Mouse (Mus musculus): ENCODE measurements around the gene Gli1. TPM values are rescaled to one million over a fixed set of nuclear protein-coding genes. Genes with fewer than 3 reads are reported as not detected.
A peak's percentile ranks its signal among the peaks of the same experiment; 100 is the strongest.

Gene Gli1
- polyA plus RNA-seq, 1 experiment, result 19.8 TPM

- no peaks in the 10 kb centered on the region for H3K9me3 ChIP-seq (replicated peaks; ENCODE audit: control insufficient read depth, insufficient read depth, low read length, poor library complexity, severe bottlenecking)
- H3K4me3 ChIP-seq (ENCODE audit: low read depth, low read length), result peak overlapping the region; percentile 56
- no peaks in the 10 kb centered on the region for H3K27me3 ChIP-seq (ENCODE audit: control insufficient read depth, insufficient read depth, low read length, poor library complexity, severe bottlenecking)
- H3K36me3 ChIP-seq (ENCODE audit: control insufficient read depth, insufficient read depth, low read length, poor library complexity, severe bottlenecking), result 0 out of 2 replicates have a peak, but pooled peaks cover 5% of the 10 kb centered on the region
- H3K27ac ChIP-seq (ENCODE audit: insufficient read depth, low read length), result no peak overlapping the region
- no peak for TF ChIP-seq CTCF (IDR thresholded peaks at IDR 0.05; ENCODE audit: low read depth, low read length)
- no peak for TF ChIP-seq POLR2A (IDR thresholded peaks at IDR 0.05; ENCODE audit: insufficient read depth, low read length)
- TF ChIP-seq EP300 (IDR thresholded peaks at IDR 0.05; ENCODE audit: insufficient read depth, low read depth, low read length), result no peak
- peak overlapping the region; percentile 75 for H3K9ac ChIP-seq (ENCODE audit: low read depth, poor library complexity, severe bottlenecking)
- H3K4me1 ChIP-seq (ENCODE audit: control insufficient read depth, insufficient read depth, low read length), result peaks cover 12% of the 10 kb centered on the region
These were observed 14.9 kb downstream of the Gli1 start for GRCm38 (mm10) chr10:127326828-127327227.

GRCm38 (mm10) chr10:127326017-127326801, 15.6 kb downstream of the Gli1 start:
- Histone ChIP-seq H3K9me3 (replicated peaks; ENCODE audit: control insufficient read depth, insufficient read depth, low read length, poor library complexity, severe bottlenecking) (no peaks in the 10 kb centered on the region), H3K4me3 (ENCODE audit: low read depth, low read length) (peak overlapping the region; percentile 56), H3K4me1 (ENCODE audit: control insufficient read depth, insufficient read depth, low read length) (peaks cover 12% of the 10 kb centered on the region), H3K36me3 (ENCODE audit: control insufficient read depth, insufficient read depth, low read length, poor library complexity, severe bottlenecking) (0 out of 2 replicates have a peak, but pooled peaks cover 5% of the 10 kb centered on the region), H3K27me3 (ENCODE audit: control insufficient read depth, insufficient read depth, low read length, poor library complexity, severe bottlenecking) (no peaks in the 10 kb centered on the region), H3K27ac (ENCODE audit: insufficient read depth, low read length) (no peak overlapping the region), H3K9ac (ENCODE audit: low read depth, poor library complexity, severe bottlenecking) (peak overlapping the region; percentile 75)
- TF ChIP-seq CTCF (IDR thresholded peaks at IDR 0.05; ENCODE audit: low read depth, low read length), result no peak
- TF ChIP-seq POLR2A (IDR thresholded peaks at IDR 0.05; ENCODE audit: insufficient read depth, low read length), result no peak
- no peak for TF ChIP-seq EP300 (IDR thresholded peaks at IDR 0.05; ENCODE audit: insufficient read depth, low read depth, low read length)

- H3K27ac ChIP-seq (ENCODE audit: insufficient read depth, low read length), result no peak overlapping the region
- H3K9ac ChIP-seq (ENCODE audit: low read depth, poor library complexity, severe bottlenecking), result peak overlapping the region; percentile 75
- peaks cover 12% of the 10 kb centered on the region for H3K4me1 ChIP-seq (ENCODE audit: control insufficient read depth, insufficient read depth, low read length)
- no peak for TF ChIP-seq EP300 (IDR thresholded peaks at IDR 0.05; ENCODE audit: insufficient read depth, low read depth, low read length)
- TF ChIP-seq CTCF (IDR thresholded peaks at IDR 0.05; ENCODE audit: low read depth, low read length), result no peak
- TF ChIP-seq POLR2A (IDR thresholded peaks at IDR 0.05; ENCODE audit: insufficient read depth, low read length), result no peak
- H3K9me3 ChIP-seq (replicated peaks; ENCODE audit: control insufficient read depth, insufficient read depth, low read length, poor library complexity, severe bottlenecking), result no peaks in the 10 kb centered on the region
- H3K36me3 ChIP-seq (ENCODE audit: control insufficient read depth, insufficient read depth, low read length, poor library complexity, severe bottlenecking), result no peaks in the 10 kb centered on the region
- H3K27me3 ChIP-seq (ENCODE audit: control insufficient read depth, insufficient read depth, low read length, poor library complexity, severe bottlenecking), result no peaks in the 10 kb centered on the region
- peak overlapping the region; percentile 56 for H3K4me3 ChIP-seq (ENCODE audit: low read depth, low read length)
These were observed 16.2 kb downstream of the Gli1 start for GRCm38 (mm10) chr10:127325454-127326016.

GRCm38 (mm10) chr10:127324495-127324894, 17.3 kb downstream of the Gli1 start:
- Histone ChIP-seq H3K27ac (ENCODE audit: insufficient read depth, low read length) (no peak overlapping the region), H3K9ac (ENCODE audit: low read depth, poor library complexity, severe bottlenecking) (no peak overlapping the region), H3K27me3 (ENCODE audit: control insufficient read depth, insufficient read depth, low read length, poor library complexity, severe bottlenecking) (no peaks in the 10 kb centered on the region), H3K4me3 (ENCODE audit: low read depth, low read length) (no peak overlapping the region), H3K4me1 (ENCODE audit: control insufficient read depth, insufficient read depth, low read length) (peaks cover 12% of the 10 kb centered on the region), H3K36me3 (ENCODE audit: control insufficient read depth, insufficient read depth, low read length, poor library complexity, severe bottlenecking) (no peaks in the 10 kb centered on the region), H3K9me3 (replicated peaks; ENCODE audit: control insufficient read depth, insufficient read depth, low read length, poor library complexity, severe bottlenecking) (no peaks in the 10 kb centered on the region)
- TF ChIP-seq POLR2A (IDR thresholded peaks at IDR 0.05; ENCODE audit: insufficient read depth, low read length), result no peak
- no peak for TF ChIP-seq EP300 (IDR thresholded peaks at IDR 0.05; ENCODE audit: insufficient read depth, low read depth, low read length)
- TF ChIP-seq CTCF (IDR thresholded peaks at IDR 0.05; ENCODE audit: low read depth, low read length), result peak; percentile 43

- Histone ChIP-seq H3K27ac (ENCODE audit: insufficient read depth, low read length) (peak overlapping the region; percentile 59), H3K9ac (ENCODE audit: low read depth, poor library complexity, severe bottlenecking) (peak overlapping the region; percentile 54), H3K27me3 (ENCODE audit: control insufficient read depth, insufficient read depth, low read length, poor library complexity, severe bottlenecking) (no peaks in the 10 kb centered on the region), H3K4me3 (ENCODE audit: low read depth, low read length) (0 out of 2 replicates have a peak overlapping the region, but pooled peaks have one; percentile 8), H3K36me3 (ENCODE audit: control insufficient read depth, insufficient read depth, low read length, poor library complexity, severe bottlenecking) (no peaks in the 10 kb centered on the region), H3K9me3 (replicated peaks; ENCODE audit: control insufficient read depth, insufficient read depth, low read length, poor library complexity, severe bottlenecking) (no peaks in the 10 kb centered on the region), H3K4me1 (ENCODE audit: control insufficient read depth, insufficient read depth, low read length) (peaks cover 12% of the 10 kb centered on the region)
- TF ChIP-seq EP300 (IDR thresholded peaks at IDR 0.05; ENCODE audit: insufficient read depth, low read depth, low read length), result peak; percentile 40; the same call in 1 of the 2 replicates
- no peak for TF ChIP-seq CTCF (IDR thresholded peaks at IDR 0.05; ENCODE audit: low read depth, low read length)
These were observed 18.5 kb downstream of the Gli1 start for GRCm38 (mm10) chr10:127323131-127323855.
